Mouse (Mus musculus): ENCODE measurements around the gene Prkg1. TPM values are rescaled to one million over a fixed set of nuclear protein-coding genes. Genes with fewer than 3 reads are reported as not detected.

The Prkg1 gene
- total RNA-seq, 1 experiment: 1.5 TPM

GRCm38 (mm10) chr19:31656256-31656655, 108.6 kb downstream of the Prkg1 start:
- H3K36me3 ChIP-seq (ENCODE audit: control insufficient read depth, insufficient read depth, low read length, poor library complexity, severe bottlenecking): no peaks in the 10 kb centered on the region
- no peak overlapping the region for H3K27ac ChIP-seq (ENCODE audit: insufficient read depth, low read depth, low read length, poor library complexity, severe bottlenecking)
- no peaks in the 10 kb centered on the region for H3K4me1 ChIP-seq (ENCODE audit: control insufficient read depth in 2 of 2, insufficient read depth in 2 of 2, low read length in 2 of 2, poor library complexity in 1 of 2)
- no peak for DNase-seq (ENCODE audit: low read depth, low spot score)
- no peak overlapping the region for H3K4me3 ChIP-seq (ENCODE audit: insufficient read depth in 1 of 2, low read depth in 1 of 2, low read length in 2 of 2, poor library complexity in 1 of 2, severe bottlenecking in 1 of 2)
- H3K9ac ChIP-seq (ENCODE audit: insufficient read depth, low read depth, low read length, poor library complexity, severe bottlenecking): no peak overlapping the region
- TF ChIP-seq CHD2 (IDR thresholded peaks at IDR 0.05; ENCODE audit: low read depth, low read length) (no peak), HCFC1 (IDR thresholded peaks at IDR 0.05; ENCODE audit: borderline replicate concordance, insufficient read depth, low read length) (no peak), ZC3H11A (IDR thresholded peaks at IDR 0.05; ENCODE audit: borderline replicate concordance, low read depth, low read length) (no peak), MAFK (IDR thresholded peaks at IDR 0.05; ENCODE audit: insufficient read depth, low read depth, low read length) (no peak), ZNF384 (IDR thresholded peaks at IDR 0.05; ENCODE audit: low read depth, low read length) (no peak)
- H3K9me3 ChIP-seq (ENCODE audit: control insufficient read depth, insufficient read depth, low read depth, low read length): no peaks in the 10 kb centered on the region
- in situ Hi-C loops (cut with MboI; ENCODE audit: low sequenced_read_pairs in 2 of 2, unreplicated experiment in 2 of 2): no loop called here

- no peak for DNase-seq (ENCODE audit: low read depth, low spot score)
- in situ Hi-C loops (cut with MboI; ENCODE audit: low sequenced_read_pairs in 2 of 2, unreplicated experiment in 2 of 2): no loop called here
- no peak overlapping the region for H3K4me3 ChIP-seq (ENCODE audit: insufficient read depth in 1 of 2, low read depth in 1 of 2, low read length in 2 of 2, poor library complexity in 1 of 2, severe bottlenecking in 1 of 2)
Measured at GRCm38 (mm10) chr19:31655826-31656225, 109.0 kb downstream of the Prkg1 start.

GRCm38 (mm10) chr19:31654022-31654421, 110.8 kb downstream of the Prkg1 start:
- in situ Hi-C loops (cut with MboI; ENCODE audit: low sequenced_read_pairs in 2 of 2, unreplicated experiment in 2 of 2): no loop called here
- Histone ChIP-seq H3K9ac (ENCODE audit: insufficient read depth, low read depth, low read length, poor library complexity, severe bottlenecking) (no peak overlapping the region), H3K9me3 (ENCODE audit: control insufficient read depth, insufficient read depth, low read depth, low read length) (no peaks in the 10 kb centered on the region), H3K36me3 (ENCODE audit: control insufficient read depth, insufficient read depth, low read length, poor library complexity, severe bottlenecking) (no peaks in the 10 kb centered on the region), H3K4me3 (ENCODE audit: insufficient read depth in 1 of 2, low read depth in 1 of 2, low read length in 2 of 2, poor library complexity in 1 of 2, severe bottlenecking in 1 of 2) (no peak overlapping the region), H3K4me1 (ENCODE audit: control insufficient read depth in 2 of 2, insufficient read depth in 2 of 2, low read length in 2 of 2, poor library complexity in 1 of 2) (no peaks in the 10 kb centered on the region), H3K27ac (ENCODE audit: insufficient read depth, low read depth, low read length, poor library complexity, severe bottlenecking) (no peak overlapping the region)
- TF ChIP-seq ZNF384 (IDR thresholded peaks at IDR 0.05; ENCODE audit: low read depth, low read length) (no peak), MAFK (IDR thresholded peaks at IDR 0.05; ENCODE audit: insufficient read depth, low read depth, low read length) (no peak), ZC3H11A (IDR thresholded peaks at IDR 0.05; ENCODE audit: borderline replicate concordance, low read depth, low read length) (no peak), HCFC1 (IDR thresholded peaks at IDR 0.05; ENCODE audit: borderline replicate concordance, insufficient read depth, low read length) (no peak), CHD2 (IDR thresholded peaks at IDR 0.05; ENCODE audit: low read depth, low read length) (no peak)
- DNase-seq (ENCODE audit: low read depth, low spot score): no peak

More at GRCm38 (mm10) chr19:31655826-31656225, 109.0 kb downstream of the Prkg1 start:
- no peaks in the 10 kb centered on the region for H3K4me1 ChIP-seq (ENCODE audit: control insufficient read depth in 2 of 2, insufficient read depth in 2 of 2, low read length in 2 of 2, poor library complexity in 1 of 2)
- H3K36me3 ChIP-seq (ENCODE audit: control insufficient read depth, insufficient read depth, low read length, poor library complexity, severe bottlenecking): no peaks in the 10 kb centered on the region
- H3K27ac ChIP-seq (ENCODE audit: insufficient read depth, low read depth, low read length, poor library complexity, severe bottlenecking): no peak overlapping the region
- TF ChIP-seq HCFC1 (IDR thresholded peaks at IDR 0.05; ENCODE audit: borderline replicate concordance, insufficient read depth, low read length) (no peak), ZNF384 (IDR thresholded peaks at IDR 0.05; ENCODE audit: low read depth, low read length) (no peak), ZC3H11A (IDR thresholded peaks at IDR 0.05; ENCODE audit: borderline replicate concordance, low read depth, low read length) (no peak), CHD2 (IDR thresholded peaks at IDR 0.05; ENCODE audit: low read depth, low read length) (no peak), MAFK (IDR thresholded peaks at IDR 0.05; ENCODE audit: insufficient read depth, low read depth, low read length) (no peak)
- H3K9me3 ChIP-seq (ENCODE audit: control insufficient read depth, insufficient read depth, low read depth, low read length): no peaks in the 10 kb centered on the region
- H3K9ac ChIP-seq (ENCODE audit: insufficient read depth, low read depth, low read length, poor library complexity, severe bottlenecking): no peak overlapping the region

- no peak for TF ChIP-seq ZC3H11A (IDR thresholded peaks at IDR 0.05; ENCODE audit: borderline replicate concordance, low read depth, low read length)
- TF ChIP-seq CHD2 (IDR thresholded peaks at IDR 0.05; ENCODE audit: low read depth, low read length): no peak
- TF ChIP-seq ZNF384 (IDR thresholded peaks at IDR 0.05; ENCODE audit: low read depth, low read length): no peak
- no peak for TF ChIP-seq HCFC1 (IDR thresholded peaks at IDR 0.05; ENCODE audit: borderline replicate concordance, insufficient read depth, low read length)
- no peak for TF ChIP-seq MAFK (IDR thresholded peaks at IDR 0.05; ENCODE audit: insufficient read depth, low read depth, low read length)
- no peak overlapping the region for H3K27ac ChIP-seq (ENCODE audit: insufficient read depth, low read depth, low read length, poor library complexity, severe bottlenecking)
- in situ Hi-C loops (cut with MboI; ENCODE audit: low sequenced_read_pairs in 2 of 2, unreplicated experiment in 2 of 2): no loop called here
- H3K36me3 ChIP-seq (ENCODE audit: control insufficient read depth, insufficient read depth, low read length, poor library complexity, severe bottlenecking): no peaks in the 10 kb centered on the region
- no peak overlapping the region for H3K9ac ChIP-seq (ENCODE audit: insufficient read depth, low read depth, low read length, poor library complexity, severe bottlenecking)
- DNase-seq (ENCODE audit: low read depth, low spot score): no peak
- no peaks in the 10 kb centered on the region for H3K4me1 ChIP-seq (ENCODE audit: control insufficient read depth in 2 of 2, insufficient read depth in 2 of 2, low read length in 2 of 2, poor library complexity in 1 of 2)
- no peaks in the 10 kb centered on the region for H3K9me3 ChIP-seq (ENCODE audit: control insufficient read depth, insufficient read depth, low read depth, low read length)
- H3K4me3 ChIP-seq (ENCODE audit: insufficient read depth in 1 of 2, low read depth in 1 of 2, low read length in 2 of 2, poor library complexity in 1 of 2, severe bottlenecking in 1 of 2): no peak overlapping the region
Measured at GRCm38 (mm10) chr19:31650452-31650851, 114.4 kb downstream of the Prkg1 start.

- TF ChIP-seq ZC3H11A (IDR thresholded peaks at IDR 0.05; ENCODE audit: borderline replicate concordance, low read depth, low read length): no peak
- no peak for TF ChIP-seq CHD2 (IDR thresholded peaks at IDR 0.05; ENCODE audit: low read depth, low read length)
- no peak for TF ChIP-seq HCFC1 (IDR thresholded peaks at IDR 0.05; ENCODE audit: borderline replicate concordance, insufficient read depth, low read length)
- TF ChIP-seq MAFK (IDR thresholded peaks at IDR 0.05; ENCODE audit: insufficient read depth, low read depth, low read length): no peak
- no peak for TF ChIP-seq ZNF384 (IDR thresholded peaks at IDR 0.05; ENCODE audit: low read depth, low read length)
- Histone ChIP-seq H3K4me3 (ENCODE audit: insufficient read depth in 1 of 2, low read depth in 1 of 2, low read length in 2 of 2, poor library complexity in 1 of 2, severe bottlenecking in 1 of 2) (no peak overlapping the region), H3K9me3 (ENCODE audit: control insufficient read depth, insufficient read depth, low read depth, low read length) (no peaks in the 10 kb centered on the region), H3K36me3 (ENCODE audit: control insufficient read depth, insufficient read depth, low read length, poor library complexity, severe bottlenecking) (no peaks in the 10 kb centered on the region), H3K27ac (ENCODE audit: insufficient read depth, low read depth, low read length, poor library complexity, severe bottlenecking) (no peak overlapping the region), H3K4me1 (ENCODE audit: control insufficient read depth in 2 of 2, insufficient read depth in 2 of 2, low read length in 2 of 2, poor library complexity in 1 of 2) (no peaks in the 10 kb centered on the region), H3K9ac (ENCODE audit: insufficient read depth, low read depth, low read length, poor library complexity, severe bottlenecking) (no peak overlapping the region)
- in situ Hi-C loops (cut with MboI; ENCODE audit: low sequenced_read_pairs in 2 of 2, unreplicated experiment in 2 of 2): no loop called here
- DNase-seq (ENCODE audit: low read depth, low spot score): no peak
Measured at GRCm38 (mm10) chr19:31647492-31647891, 117.3 kb downstream of the Prkg1 start.

Measured in ES-E14 (cell line).